Mouse (Mus musculus): ENCODE data around the gene Selenon. TPM values are rescaled to one million over a fixed set of nuclear protein-coding genes. Genes with fewer than 3 reads are reported as not detected.

The Selenon gene
- total RNA-seq, 2 experiments from 2014 or later, result 18.1 to 20.0 TPM

Small RNAs within 50 kb of the gene (microRNA-seq; reads per million reads assigned to microRNA genes)
- 0 reads per million in 2 experiments for gene Mir6403

Other genes with a start within 250 kb of the Selenon start
- not detected for gene Trim63, start 237.0 kb downstream of the Selenon start, total RNA-seq (2021)
- gene Slc30a2, start 209.0 kb downstream of the Selenon start, total RNA-seq (2021), result under 1 TPM in 1 of 2 experiments, not detected in 1; 0.10 TPM
- 10 to 100 TPM; 46.1 to 48.0 TPM for gene Extl1, start 168.3 kb downstream of the Selenon start, total RNA-seq (2021)
- 1 to 10 TPM; 5.0 to 5.9 TPM for gene Pafah2, start 155.8 kb downstream of the Selenon start, total RNA-seq (2021)
- gene Stmn1, start 83.8 kb downstream of the Selenon start, total RNA-seq (2021), result 100 to 1,000 TPM; 373 to 429 TPM
- gene Paqr7, start 55.5 kb downstream of the Selenon start, total RNA-seq (2021), result 10 to 100 TPM; 60.9 to 67.1 TPM
- gene Aunip, start 41.2 kb downstream of the Selenon start, total RNA-seq (2021), result under 1 TPM; 0.36 to 0.57 TPM
- 10 to 100 TPM; 69.0 to 70.7 TPM for gene Mtfr1l, start 16.8 kb downstream of the Selenon start, total RNA-seq (2021)
- gene Man1c1, start 152.1 kb upstream of the Selenon start, total RNA-seq (2021), result 10 to 100 TPM; 24.1 to 26.7 TPM
- gene Ldlrap1, start 215.9 kb upstream of the Selenon start, total RNA-seq (2021), result 1 to 10 TPM; 1.3 to 2.4 TPM